Mouse (Mus musculus): ENCODE measurements at regions not wholly inside any gene's neighbourhood (a gene's known extent, or its start where the extent isn't known, plus 50 kb on each side); places are given as distances from the start of the nearest gene placed in this dataset.
A peak's percentile ranks its signal among the peaks of the same experiment; 100 is the strongest.

DNA sequence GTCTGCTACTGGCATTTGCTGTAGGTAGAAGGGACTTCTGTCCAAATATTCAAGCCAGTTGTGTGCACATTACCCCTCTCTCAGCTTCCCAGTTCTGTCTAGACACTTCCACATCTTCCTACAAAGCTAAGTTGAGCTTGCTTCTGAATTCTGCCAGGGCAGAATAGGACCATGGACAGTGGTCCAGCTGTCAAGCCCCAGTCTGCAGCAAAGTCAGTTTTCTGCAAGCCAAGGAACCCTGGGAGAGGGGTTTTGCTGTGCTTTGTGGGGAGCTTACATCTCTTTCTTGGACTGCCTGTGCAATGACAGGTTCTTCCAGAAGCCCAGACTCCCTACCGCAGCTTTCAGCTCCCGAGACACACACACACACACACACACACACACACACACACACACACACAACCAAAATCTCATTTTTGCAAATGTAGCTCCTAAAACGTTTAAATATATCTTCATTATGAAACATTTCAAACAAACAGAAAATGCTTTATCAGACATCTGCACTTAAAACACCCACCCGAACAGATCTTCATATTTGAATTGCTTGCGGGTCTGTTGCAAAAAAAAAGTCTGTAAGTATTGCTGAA lies 91.4 kb upstream of the Mkln1 start:
- no peak for ATAC-seq (replicated peaks; ENCODE audit: insufficient number of reproducible peaks, low FRiP score, low TSS enrichment, poor library complexity, severe bottlenecking)

DNA sequence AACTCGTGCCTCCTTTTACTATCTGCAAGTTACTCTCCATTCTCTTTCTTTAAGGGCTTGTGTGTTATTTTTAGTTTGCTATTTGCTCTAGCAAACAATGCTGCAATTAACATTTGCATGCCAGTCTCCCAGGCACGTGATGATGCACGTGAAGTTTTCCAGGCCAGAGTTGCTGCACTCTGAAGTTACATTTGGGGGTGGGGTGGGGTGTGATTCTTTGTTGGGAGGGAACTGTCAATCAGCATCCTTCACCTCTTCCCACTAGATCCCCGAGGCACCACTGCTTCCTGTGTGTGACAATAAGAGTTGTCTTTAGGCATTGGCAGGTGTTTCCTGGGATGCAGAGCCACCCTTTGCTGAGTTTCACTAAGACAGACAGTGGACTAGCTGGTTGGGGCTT lies 90.6 kb upstream of the Mkln1 start:
- ATAC-seq (replicated peaks; ENCODE audit: insufficient number of reproducible peaks, low FRiP score, low TSS enrichment, poor library complexity, severe bottlenecking) = no peak

DNA sequence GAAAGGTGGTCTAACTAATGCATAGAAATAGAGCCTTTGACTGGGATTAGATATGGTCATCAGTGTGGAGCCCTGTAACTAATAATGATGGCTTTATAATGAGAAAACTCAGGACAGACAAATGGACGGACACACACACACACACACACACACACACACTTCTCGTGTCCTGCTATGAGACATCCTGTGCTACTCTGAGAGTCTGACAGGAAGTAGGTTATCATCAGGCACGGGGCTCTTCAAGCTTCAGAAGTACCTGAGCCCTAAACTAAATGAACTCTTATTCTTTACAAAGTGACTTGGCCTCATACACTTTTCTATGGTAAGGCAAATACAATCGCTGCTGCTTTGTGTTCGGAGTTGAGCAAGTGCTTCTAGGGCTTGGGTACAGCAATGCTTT lies 87.9 kb upstream of the Mkln1 start:
- ATAC-seq (replicated peaks; ENCODE audit: insufficient number of reproducible peaks, low FRiP score, low TSS enrichment, poor library complexity, severe bottlenecking) = no peak

DNA sequence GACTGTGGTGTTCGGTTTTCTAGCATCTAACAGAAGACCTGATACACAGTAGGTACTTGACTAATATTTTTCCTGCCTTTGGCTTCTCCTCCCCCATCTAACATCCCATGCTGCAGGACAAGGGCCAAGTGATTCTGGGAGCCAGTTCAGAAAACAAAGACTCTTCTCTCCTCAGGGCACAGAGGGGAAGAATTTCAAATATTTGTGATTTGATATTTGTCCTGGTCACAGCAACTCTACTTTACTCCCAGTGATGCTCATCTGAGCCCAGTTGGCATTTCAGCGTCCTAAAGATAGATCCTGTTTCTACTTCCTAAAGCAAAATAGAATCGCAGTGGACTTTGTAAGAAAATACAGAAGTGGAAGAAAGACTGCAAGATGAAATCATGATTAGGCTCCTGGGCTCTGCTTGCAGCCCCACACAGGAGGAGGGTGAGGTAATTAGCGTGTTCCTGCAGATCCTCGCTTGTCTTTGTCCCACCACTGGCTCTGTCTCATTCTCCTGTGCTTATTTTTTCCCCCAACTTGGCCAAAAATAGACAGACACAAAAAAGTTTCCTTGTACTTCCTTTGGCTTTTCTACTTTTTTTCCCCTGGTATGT lies 84.6 kb upstream of the Mkln1 start:
- ATAC-seq (replicated peaks; ENCODE audit: insufficient number of reproducible peaks, low FRiP score, low TSS enrichment, poor library complexity, severe bottlenecking) = no peak; the same call in 1 of the 2 replicates

DNA sequence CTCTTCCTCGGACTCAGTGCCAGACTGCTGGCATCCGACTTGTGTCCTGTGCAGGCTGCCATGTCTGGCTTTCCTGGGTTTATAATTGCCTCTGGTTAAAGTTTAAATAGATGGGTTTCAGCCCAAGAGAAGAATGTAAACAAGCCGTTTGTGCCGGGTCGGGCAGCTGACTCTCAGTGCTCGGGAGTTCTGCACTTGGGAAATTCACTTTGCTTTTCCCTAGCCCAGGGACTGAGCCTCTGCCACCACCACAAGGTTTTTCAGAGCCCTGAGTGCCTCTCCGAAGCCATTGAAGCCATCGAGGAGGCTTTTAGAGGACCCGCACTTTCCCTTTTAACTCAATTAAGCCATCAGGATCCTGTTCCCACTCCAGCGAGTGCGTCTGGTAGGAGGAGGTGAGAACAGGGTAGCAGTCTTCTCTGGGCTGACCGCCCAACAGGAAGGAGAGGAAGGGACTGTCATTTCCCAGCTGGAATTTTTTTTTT lies 80.8 kb upstream of the Mkln1 start:
- ATAC-seq (replicated peaks; ENCODE audit: insufficient number of reproducible peaks, low FRiP score, low TSS enrichment, poor library complexity, severe bottlenecking) = no peak

DNA sequence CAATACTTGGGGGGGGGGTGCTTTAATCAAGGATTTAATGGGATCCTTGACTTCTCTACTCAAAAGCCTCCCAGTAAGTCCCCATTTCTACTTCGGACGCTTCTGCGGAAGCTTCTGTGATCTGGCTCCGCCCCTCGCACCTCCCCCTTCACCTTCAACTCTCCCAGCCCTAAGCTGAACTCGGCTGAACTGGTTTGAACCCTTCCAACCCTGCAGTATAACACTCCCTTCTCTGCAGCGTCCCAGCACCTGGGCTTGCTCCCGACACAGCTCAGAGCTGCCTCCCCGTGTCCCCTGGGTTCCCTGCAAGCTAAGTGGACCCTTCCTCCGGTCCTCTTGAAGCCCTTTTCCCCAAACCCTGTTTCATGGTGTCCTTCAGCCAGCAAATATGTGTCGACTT lies 80.0 kb upstream of the Mkln1 start:
- peak; percentile 54 for ATAC-seq (replicated peaks; ENCODE audit: insufficient number of reproducible peaks, low FRiP score, low TSS enrichment, poor library complexity, severe bottlenecking)

DNA sequence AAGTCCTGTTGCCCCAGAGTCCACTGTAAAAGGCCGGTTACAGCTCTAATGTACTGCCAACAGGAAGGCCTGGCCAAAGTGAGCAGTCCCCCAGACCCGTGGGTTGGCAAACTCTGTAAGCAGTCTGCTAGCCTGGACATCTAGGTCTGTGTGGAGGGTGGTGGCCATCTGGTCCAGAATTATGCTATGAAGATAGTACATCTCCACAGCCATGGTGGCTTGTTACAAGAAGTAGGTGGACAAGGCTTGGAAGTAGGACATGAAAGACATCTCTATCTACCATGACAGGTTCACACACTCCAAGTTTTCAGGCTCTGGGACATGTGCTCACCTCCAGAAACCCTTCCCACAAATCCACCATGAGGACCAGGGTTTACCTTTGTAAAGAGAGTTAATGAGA lies 79.1 kb upstream of the Mkln1 start:
- no peak for ATAC-seq (replicated peaks; ENCODE audit: insufficient number of reproducible peaks, low FRiP score, low TSS enrichment, poor library complexity, severe bottlenecking)

DNA sequence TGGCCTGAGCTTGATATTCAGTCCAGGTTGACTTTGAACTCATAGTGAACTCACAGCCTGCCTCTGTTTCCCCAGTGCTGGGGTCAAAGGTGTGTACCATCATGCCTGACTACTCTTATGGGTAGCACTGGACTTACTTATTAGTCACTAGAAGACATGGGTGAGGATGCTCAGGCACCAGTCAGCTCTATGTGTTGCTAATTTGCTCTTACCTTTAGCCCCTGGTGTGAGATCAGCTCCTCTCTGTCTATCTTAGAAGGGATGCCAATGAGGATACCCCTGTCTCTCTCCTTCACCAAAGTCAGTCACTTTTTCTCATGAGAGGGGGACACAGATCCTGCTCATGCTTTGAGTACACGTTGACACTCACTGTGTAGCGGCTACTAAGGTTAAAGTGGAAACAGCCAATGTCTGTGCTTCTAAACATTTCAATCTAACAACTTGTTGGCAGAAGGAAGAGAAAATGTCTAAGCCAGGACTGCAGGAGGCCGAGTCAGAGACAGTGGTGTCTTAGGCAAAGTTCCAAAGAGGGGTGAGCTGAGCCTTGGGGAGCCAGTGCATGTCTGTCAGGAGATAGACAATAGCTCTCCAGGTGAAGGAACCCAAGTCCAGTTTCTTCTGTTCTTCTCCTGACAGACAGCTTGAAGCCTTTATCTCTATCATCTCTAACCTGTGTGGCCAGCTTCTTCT lies 78.2 kb upstream of the Mkln1 start:
- ATAC-seq (replicated peaks; ENCODE audit: insufficient number of reproducible peaks, low FRiP score, low TSS enrichment, poor library complexity, severe bottlenecking) = no peak

DNA sequence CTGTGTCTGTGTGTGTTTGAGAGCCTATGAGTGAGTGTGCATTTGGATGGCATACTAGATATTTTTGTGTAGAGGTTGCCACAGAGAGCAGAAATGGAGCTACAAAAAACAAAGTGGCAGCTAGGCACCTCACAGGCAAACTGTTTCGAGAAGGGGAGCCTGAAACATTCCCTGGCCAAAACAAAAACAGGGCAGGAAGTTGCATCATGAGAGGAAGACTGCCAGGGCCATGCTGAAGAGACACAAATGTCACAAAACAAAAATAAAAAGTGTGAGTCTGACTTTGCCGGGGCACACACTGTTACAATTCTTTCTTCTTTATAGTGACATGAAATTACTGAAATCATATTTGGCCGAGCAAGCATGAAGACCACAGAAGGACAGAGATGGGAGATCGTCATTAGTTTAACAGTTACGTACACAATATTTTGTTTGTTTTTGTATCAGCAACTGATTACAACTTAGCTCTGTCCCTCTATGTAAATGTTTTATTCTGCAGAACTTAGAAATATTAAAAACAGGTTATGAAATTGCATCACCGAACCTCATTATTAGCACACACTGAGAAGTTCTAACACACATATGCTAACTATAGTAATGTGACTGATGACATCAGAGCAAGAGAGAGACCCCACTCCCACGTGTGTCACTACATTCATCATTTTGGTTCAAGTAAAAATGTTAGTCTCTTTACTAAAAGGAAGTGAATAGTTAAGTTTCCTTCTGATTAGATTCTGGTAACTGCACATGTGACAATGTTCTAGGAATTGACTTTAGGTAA lies 77.3 kb upstream of the Mkln1 start:
- no peak for ATAC-seq (replicated peaks; ENCODE audit: insufficient number of reproducible peaks, low FRiP score, low TSS enrichment, poor library complexity, severe bottlenecking)

DNA sequence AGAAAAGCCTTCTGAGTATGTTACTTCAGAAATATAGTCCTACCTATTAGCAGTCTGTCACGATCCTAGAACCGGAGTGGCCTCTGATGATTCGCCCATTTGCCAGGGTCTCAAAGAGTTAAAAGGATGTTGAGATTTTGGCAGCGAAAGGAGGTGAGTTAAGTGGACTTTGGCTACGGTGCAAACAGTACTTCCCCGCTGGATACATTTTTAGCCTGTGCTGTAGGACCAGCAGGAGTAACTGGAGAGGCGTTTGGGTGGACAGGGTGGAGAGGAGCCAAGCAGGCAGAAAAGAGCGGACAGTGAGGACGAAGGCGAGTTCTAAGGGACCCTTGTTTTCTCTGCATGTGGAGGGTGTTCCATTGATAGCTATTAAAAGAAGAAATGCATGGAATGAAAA lies 76.6 kb upstream of the Mkln1 start:
- ATAC-seq (replicated peaks; ENCODE audit: insufficient number of reproducible peaks, low FRiP score, low TSS enrichment, poor library complexity, severe bottlenecking) = no peak

DNA sequence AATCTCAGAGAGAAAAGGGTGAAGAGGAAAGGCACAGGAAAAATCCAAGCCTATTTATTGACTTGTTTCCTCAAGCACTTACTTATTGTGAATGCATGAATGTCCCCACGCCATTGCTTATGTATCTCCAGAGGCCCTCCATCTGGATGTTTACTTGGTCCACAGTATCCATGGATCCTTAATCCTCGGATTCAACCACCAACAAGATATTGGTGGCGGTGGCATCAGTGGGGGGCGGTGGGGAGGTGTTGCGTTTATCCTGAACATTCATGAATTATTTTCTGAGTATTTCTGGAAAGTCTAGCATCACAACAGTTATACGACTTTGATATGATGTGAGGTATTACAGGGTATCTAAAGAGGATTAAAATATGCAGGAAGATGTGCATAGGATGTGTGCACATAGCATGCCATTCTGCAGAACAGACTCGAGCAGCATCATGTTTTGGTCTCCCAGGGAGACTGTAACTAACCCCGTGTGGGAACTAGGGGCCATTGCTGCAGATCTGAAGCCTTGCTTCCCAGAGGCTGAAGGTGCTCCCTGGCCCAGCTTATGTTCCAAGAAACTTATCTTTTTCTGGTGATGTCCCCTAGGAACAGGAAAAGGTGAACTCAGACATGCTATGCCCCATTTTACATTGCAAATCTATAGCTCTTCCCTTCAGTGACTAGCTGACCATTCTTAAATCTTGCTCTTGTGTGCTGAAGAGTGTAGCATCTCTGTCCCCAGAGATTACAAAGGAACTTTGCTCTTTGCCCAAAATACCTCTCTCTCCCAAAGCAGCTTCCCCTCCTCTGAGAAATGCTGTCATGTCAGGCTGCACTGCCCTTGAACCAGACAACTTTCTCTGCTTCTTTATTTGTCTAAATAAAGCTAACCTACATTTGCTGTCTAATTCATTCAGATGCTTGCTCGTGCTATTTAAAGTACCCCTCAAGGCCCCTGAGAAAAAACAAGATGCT lies 75.0 kb upstream of the Mkln1 start:
- no peak for ATAC-seq (replicated peaks; ENCODE audit: insufficient number of reproducible peaks, low FRiP score, low TSS enrichment, poor library complexity, severe bottlenecking)

DNA sequence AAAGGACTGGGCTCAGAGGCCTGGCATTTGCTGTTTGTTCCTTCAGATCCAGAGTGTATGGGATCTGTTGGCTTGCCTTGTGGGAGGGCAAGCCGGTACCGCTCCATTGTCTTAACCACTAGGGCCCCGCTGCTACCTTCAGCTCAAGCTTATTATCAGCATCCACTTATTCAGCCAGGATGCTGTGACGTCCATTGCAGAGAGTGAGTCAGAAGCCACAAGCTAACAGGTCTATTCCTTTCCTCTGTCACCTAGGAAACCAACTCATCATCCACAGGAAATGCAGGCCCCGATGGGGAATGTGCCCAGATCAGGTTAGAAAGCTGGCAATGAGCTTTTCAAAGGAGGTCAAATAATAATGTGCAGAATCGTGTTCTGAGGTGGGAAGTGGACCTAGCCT lies 73.8 kb upstream of the Mkln1 start:
- ATAC-seq (replicated peaks; ENCODE audit: insufficient number of reproducible peaks, low FRiP score, low TSS enrichment, poor library complexity, severe bottlenecking) = no peak

DNA sequence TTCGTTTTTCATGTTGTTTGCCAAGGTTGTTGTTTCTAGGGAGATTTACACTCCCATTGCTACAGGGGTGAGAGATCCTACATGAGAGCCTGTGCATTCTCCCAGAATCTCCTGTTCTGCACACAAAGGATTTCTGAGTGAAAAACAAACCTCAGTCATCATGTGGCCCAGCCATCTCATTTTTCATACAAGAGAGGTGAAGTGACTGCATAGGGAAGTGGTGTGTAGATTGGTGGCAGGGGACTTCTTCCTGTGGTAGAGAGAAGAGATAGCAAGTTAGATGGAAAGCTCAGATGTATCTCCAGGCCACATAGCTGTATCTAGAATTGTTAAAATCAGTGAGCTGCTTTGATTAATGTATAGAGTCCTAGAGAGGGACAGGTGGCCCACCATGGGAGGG lies 72.9 kb upstream of the Mkln1 start:
- ATAC-seq (replicated peaks; ENCODE audit: insufficient number of reproducible peaks, low FRiP score, low TSS enrichment, poor library complexity, severe bottlenecking) = no peak

DNA sequence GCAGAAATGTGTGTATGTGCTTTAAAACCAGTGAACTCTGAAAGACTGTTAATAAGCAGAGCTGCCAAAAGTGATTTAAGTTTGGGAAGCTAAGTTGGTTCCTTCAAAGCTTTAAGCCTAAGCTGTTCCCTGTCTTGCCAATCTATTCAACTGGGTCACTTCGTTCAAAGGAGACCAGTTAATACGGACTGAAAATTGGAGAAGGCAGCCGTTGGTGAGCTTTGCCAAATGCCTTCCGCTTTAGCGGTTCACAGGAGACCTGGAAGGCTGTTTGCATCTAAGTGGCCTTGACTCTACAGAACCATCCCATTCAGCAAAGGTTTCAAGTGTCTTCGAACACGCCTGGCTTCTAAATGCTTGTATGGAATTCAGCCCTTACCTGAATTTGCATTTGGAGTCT lies 68.2 kb upstream of the Mkln1 start:
- no peak for ATAC-seq (replicated peaks; ENCODE audit: insufficient number of reproducible peaks, low FRiP score, low TSS enrichment, poor library complexity, severe bottlenecking)

DNA sequence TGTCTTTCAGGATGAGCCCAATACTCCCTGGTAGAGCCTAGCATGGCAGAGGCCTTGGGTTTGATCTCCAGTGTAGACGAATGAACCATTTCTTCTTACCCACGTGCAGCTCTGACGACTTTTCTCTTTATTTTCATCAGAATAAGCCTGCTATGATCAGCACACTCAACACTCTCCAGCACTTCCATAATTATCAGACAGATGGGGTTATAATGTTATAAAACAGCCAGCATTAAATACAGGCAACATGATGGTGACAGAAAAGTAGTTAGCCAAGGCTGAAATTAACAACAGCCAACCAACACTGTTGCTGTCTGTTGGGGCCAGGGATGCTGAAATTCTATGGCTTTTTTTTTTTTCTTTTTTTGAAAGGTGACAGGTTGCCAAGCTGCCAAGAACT lies 67.7 kb upstream of the Mkln1 start:
- no peak for ATAC-seq (replicated peaks; ENCODE audit: insufficient number of reproducible peaks, low FRiP score, low TSS enrichment, poor library complexity, severe bottlenecking)

DNA sequence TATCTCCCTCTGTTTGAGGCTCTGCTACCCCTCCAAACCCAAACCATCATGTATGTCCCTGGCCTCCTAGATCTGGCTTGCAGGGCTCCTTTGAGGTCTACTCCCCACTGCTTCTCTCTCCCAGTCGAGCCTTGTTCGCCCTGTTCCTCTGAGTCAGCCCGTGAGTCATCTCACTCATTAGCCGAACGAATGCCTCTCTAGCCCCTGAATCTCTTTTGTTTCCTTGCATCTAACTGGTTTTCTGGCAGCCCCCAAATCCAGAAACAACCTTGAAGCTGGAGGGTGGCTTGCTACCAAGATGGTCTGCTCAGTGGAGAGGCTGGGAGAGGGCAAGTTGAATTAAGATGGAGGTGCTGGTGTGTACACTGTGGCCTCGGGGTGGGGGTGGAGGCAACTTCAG lies 66.3 kb upstream of the Mkln1 start:
- no peak for ATAC-seq (replicated peaks; ENCODE audit: insufficient number of reproducible peaks, low FRiP score, low TSS enrichment, poor library complexity, severe bottlenecking)

DNA sequence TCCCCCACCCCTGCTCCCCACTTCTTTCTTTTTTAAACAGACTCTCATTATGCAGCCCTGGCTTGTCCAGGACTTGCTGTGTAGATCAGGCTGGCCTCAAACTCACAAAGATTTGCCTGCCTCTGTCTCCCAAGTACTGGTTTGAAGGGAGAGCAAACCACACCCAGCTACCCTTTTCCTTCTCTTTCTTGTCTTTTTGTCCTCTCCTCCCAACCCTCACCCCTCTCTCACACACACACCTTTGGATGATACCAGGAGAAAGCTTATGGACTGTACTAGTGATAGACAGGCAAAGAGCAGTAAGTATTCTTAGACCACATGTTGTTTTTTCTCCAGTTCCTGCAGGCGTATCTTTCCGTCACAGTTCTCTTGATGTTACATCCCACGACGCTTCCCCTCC lies 65.8 kb upstream of the Mkln1 start:
- ATAC-seq (replicated peaks; ENCODE audit: insufficient number of reproducible peaks, low FRiP score, low TSS enrichment, poor library complexity, severe bottlenecking) = no peak

DNA sequence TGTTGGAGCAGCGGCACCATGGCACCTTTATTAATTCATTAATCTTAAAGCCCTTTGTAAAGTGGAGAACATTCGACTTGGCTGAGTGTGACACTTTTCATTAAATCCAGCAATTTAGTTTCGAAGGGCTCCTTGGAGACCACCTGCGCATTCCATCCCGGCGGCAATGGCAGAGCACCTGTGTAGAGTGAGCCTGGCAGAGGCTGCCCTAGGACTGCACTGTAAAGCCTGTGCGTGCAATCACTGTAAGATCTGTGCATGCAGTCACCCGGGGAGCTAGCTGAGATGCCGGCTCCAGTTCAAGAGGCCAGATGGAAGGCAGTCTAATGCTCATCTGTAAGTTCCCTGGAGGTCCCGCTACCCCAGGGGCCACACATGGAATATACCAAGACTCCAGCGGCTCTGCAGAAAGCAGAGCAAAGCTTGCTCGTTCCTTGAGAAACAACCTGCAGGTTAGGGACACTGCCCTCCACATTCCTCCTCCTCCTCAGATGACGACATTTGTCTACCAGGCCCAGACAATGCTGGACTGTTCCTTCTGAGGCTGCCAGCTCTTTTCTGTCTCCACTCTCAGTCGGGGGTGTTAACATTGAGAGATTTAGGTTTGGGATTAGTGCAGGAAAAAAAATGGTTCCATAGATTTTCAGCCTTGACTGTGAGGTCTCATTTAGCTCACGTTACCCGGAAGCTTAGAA lies 65.2 kb upstream of the Mkln1 start:
- ATAC-seq (replicated peaks; ENCODE audit: insufficient number of reproducible peaks, low FRiP score, low TSS enrichment, poor library complexity, severe bottlenecking) = no peak
